Mouse (Mus musculus): ENCODE measurements around the gene 2310009B15Rik.

DNA sequence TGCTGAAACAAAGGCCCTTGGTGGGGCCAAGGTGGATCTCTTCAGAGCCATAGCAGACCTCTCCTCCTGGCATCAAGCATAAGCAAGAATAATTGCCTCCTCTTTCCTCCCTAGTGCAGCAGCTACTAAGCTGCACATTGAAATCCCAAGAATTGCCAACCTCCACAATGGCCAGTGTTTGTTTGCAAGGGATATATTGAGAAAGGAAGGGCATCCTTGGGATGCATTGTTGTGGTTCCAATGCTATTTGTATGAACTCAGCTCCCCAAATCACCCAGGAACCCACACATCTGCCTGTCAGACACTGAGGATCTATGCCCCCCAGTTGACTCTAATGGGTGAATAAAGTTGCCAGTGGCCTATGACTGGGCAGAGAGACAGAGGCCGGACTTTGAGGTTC is 5.8 kb downstream of the 2310009B15Rik start:
- TF ChIP-seq CTCF (IDR thresholded peaks at IDR 0.05; ENCODE audit: low read depth) (no peak), EP300 (optimal IDR thresholded peaks at IDR 0.05) (no peak)
